Mouse (Mus musculus) cerebellum, adult 2 months (tissue): ENCODE results near the gene Txndc16. TPM values are rescaled to one million over a fixed set of nuclear protein-coding genes. Genes with fewer than 3 reads are reported as not detected.

Experiments
- DNase-seq, 2 experiments: peaks; one replicate each; pipeline ENCODE4 v3.0.0; 2021
- H3K27ac ChIP-seq: fragments of 200-500 bp; 2 replicates; pipeline ENCODE4 v1.5.1; 2012; ENCODE audit warnings: low read length, control low read depth, inconsistent platforms; ENCODE audit not compliant: insufficient read depth
- H3K27me3 ChIP-seq: fragments of 200-500 bp; 2 replicates; pipeline ENCODE4 v1.6.1; 2012; ENCODE audit warnings: inconsistent platforms, mild to moderate bottlenecking, low read length, moderate library complexity; ENCODE audit not compliant: control insufficient read depth, insufficient read depth
- H3K4me1 ChIP-seq: fragments of 200-500 bp; 2 replicates; pipeline ENCODE4 v1.6.1; 2011; ENCODE audit warnings: low read length; ENCODE audit not compliant: control insufficient read depth, insufficient read depth
- H3K4me3 ChIP-seq: fragments of 200-500 bp; replicated peaks from 2 replicates; pipeline ENCODE3; 2011; ENCODE audit warnings: mild to moderate bottlenecking, low read depth, low read length, control low read depth; ENCODE audit not compliant: insufficient read depth
- CTCF ChIP-seq: fragments of 200-500 bp; IDR thresholded peaks from 2 replicates; pipeline ENCODE4 v1.5.1; 2011; ENCODE audit warnings: low read depth, mild to moderate bottlenecking, control low read depth, low read length, moderate library complexity, borderline replicate concordance; ENCODE audit not compliant: insufficient read depth
- POLR2A ChIP-seq: fragments of 200-500 bp; IDR thresholded peaks from 2 replicates; pipeline ENCODE4 v1.6.1; 2011; ENCODE audit warnings: low read length, control low read depth, borderline replicate concordance; ENCODE audit not compliant: insufficient read depth
- WGBS: fragments of 180-500 bp; shearing (Covaris S2); methylation state at CpG from one replicate; pipeline ENCODE4 v1.1.7; 2018; 5-methylcytosine and 5-hydroxymethylcytosine counted together
- polyA plus RNA-seq: library from polyadenylated mRNA; depleted of rRNA; stranded (reverse); fragments of >200 nt; gene quantifications from 2 replicates; pipeline ENCODE4 v1.2.3, GENCODE M21; 2012

The Txndc16 gene
- polyA plus RNA-seq, 1 experiment, result 45.2 TPM

DNA sequence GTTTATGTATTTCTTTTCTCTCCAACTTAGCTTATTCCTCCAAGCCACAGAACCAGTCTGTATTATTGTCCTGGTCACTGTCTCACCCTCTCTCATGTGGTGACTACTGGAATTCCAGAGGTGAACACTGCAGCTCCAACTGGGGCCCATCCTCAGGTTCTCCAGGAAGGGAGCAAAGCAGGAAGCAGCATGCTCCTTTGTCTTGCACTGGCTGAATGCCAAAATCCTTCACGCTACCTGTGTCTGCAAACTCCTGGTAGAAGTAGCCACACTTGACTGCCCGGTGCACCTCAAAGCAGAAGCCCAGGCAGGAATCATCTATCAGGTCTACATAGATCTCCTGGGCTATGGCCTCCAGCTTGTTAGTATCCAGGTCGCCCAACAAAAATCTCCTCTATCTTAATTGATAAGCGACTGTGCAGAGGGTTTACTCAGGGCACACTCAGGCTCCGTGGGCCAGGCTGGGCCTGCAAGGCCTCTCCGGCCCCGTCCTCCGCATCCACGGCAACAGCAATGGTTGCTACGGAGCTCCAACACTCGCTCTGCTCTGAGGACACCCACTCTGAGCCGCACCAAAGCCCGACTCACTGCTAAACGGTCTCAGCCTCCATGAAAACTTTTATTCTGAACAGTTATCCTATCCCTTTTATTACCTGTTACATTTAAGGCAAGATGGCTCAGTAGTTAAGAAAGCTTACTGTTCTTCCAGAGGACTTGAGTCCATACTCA is 45.0 kb downstream of the Txndc16 start:
- H3K4me1 ChIP-seq, result no peaks in the 10 kb centered on the region
- H3K4me3 ChIP-seq, result no peak overlapping the region
- DNase-seq, result no peak
- no peaks in the 10 kb centered on the region for H3K27me3 ChIP-seq
- WGBS, result 66% methylated on average over 14 of the region's 14 CpGs
- H3K27ac ChIP-seq, result no peak overlapping the region
- TF ChIP-seq POLR2A, result no peak
- TF ChIP-seq CTCF, result no peak

- H3K4me3 ChIP-seq, result no peak overlapping the region
- H3K27me3 ChIP-seq, result no peaks in the 10 kb centered on the region
- H3K4me1 ChIP-seq, result no peaks in the 10 kb centered on the region
- TF ChIP-seq CTCF (no peak), POLR2A (no peak)
- DNase-seq, result no peak
- WGBS, result 98% methylated on average over 5 of the region's 5 CpGs
- H3K27ac ChIP-seq, result no peak overlapping the region
Measured at GRCm38 (mm10) chr14:45172260-45172659, 47.9 kb downstream of the Txndc16 start.

- Histone ChIP-seq H3K27ac (no peak overlapping the region), H3K4me3 (no peak overlapping the region), H3K27me3 (no peaks in the 10 kb centered on the region), H3K4me1 (no peaks in the 10 kb centered on the region)
- DNase-seq, result no peak
- WGBS, result 88% methylated on average over 8 of the region's 8 CpGs
- TF ChIP-seq CTCF (peak; percentile 16; the same call in 1 of the 2 replicates), POLR2A (no peak)
Measured at GRCm38 (mm10) chr14:45167366-45167765, 52.8 kb downstream of the Txndc16 start.

DNA sequence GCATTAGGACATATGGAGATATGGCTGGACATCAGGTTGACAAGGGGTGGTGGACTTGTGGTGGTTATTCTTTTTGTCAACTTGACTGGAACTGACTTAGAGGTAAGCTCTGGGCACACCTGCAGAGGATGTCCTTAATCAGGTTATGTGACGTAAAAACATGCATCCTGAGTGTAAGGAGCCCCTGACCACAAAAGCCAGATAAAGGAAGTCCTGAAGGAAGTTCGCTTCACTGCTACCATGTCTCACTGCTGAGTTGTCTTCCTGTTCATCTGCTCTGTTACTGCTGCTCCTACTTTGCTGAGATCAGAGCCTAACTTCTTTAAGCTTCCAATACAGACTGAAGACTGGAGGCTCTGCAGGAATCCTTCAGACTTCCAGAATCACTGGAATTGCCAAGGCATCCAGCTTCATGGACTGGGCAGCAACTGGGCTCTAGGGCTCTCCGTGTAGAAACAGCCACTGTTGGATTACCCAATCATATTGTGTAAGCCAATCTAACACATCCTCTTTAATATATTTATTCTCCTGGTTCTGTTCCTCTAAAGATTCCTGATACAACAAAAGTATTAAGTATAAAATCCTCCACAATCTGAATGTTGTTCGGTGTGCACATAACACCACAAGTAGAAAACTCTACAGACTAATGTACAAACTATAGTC is 64.5 kb downstream of the Txndc16 start:
- WGBS, result 86% methylated on average over 4 of the region's 4 CpGs
- TF ChIP-seq POLR2A, result no peak

DNA sequence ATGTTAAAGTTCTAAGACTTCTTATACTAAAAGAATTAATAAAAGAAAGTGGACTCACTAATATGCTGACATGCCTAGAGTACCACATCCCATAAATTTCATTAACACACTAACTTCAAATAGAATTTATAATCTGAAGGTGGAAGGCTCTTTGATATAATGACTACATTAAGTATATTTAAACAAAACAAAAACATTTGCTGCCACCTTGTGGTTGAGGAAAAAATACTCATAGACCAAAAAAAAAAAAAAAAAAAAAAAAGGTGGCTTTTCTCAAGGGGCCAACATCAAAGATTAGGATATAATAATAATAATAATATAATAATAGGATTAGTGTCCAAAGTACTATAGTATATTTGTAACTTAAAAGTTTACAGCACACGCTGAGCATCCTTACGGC is 66.9 kb downstream of the Txndc16 start:
- 92% methylated on average over 2 of the region's 2 CpGs for WGBS
- no peaks in the 10 kb centered on the region for H3K27me3 ChIP-seq
- no peak; the same call in 1 of the 2 replicates for TF ChIP-seq CTCF
- no peak for TF ChIP-seq POLR2A
- no peak overlapping the region for H3K4me3 ChIP-seq
- no peak overlapping the region for H3K27ac ChIP-seq
- no peak for DNase-seq
- H3K4me1 ChIP-seq, result no peaks in the 10 kb centered on the region

More for the DNA sequence above, 64.5 kb downstream of the Txndc16 start:
- no peak overlapping the region for H3K4me3 ChIP-seq
- H3K4me1 ChIP-seq, result no peaks in the 10 kb centered on the region
- no peak for DNase-seq
- H3K27me3 ChIP-seq, result no peaks in the 10 kb centered on the region
- H3K27ac ChIP-seq, result no peak overlapping the region

GRCm38 (mm10) chr14:45142511-45142910 is 77.6 kb downstream of the Txndc16 start:
- Histone ChIP-seq H3K4me3 (no peak overlapping the region), H3K27me3 (no peaks in the 10 kb centered on the region), H3K4me1 (no peaks in the 10 kb centered on the region), H3K27ac (no peak overlapping the region)
- WGBS, result 67% methylated on average over 4 of the region's 4 CpGs
- DNase-seq, result peak in 1 of 2 experiments; percentile 8
- TF ChIP-seq CTCF, result peak; percentile 27; the same call in 1 of the 2 replicates
- no peak for TF ChIP-seq POLR2A

GRCm38 (mm10) chr14:45140344-45141080 is 79.6 kb downstream of the Txndc16 start:
- Histone ChIP-seq H3K4me1 (no peaks in the 10 kb centered on the region), H3K4me3 (no peak overlapping the region), H3K27ac (no peak overlapping the region), H3K27me3 (no peaks in the 10 kb centered on the region)
- no peak for DNase-seq
- TF ChIP-seq POLR2A (no peak), CTCF (no peak)
- 58% methylated on average over 17 of the region's 17 CpGs for whole genome bisulfite sequencing

DNA sequence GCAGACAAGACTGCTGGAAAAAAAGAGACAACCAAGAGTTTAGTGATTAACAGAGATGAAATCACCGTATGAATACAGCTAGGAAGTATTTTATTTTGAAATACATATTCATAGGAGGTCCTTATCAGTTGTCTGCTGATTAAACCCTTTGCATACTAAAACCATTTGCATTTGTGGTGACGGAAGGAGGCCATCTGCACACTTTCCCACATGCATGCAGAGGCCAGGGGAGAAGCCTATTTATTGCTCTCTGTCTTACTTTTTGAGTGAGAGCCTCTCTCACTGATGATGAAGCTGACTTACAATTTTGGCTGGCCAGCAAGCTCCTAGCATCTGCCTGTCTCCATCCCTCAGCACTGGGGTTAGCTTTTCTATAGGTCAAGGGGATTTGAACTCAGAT is 84.2 kb downstream of the Txndc16 start:
- H3K27ac ChIP-seq, result no peak overlapping the region
- H3K4me1 ChIP-seq, result no peaks in the 10 kb centered on the region
- whole genome bisulfite sequencing, result 83% methylated on average over 2 of the region's 2 CpGs
- H3K4me3 ChIP-seq, result no peak overlapping the region
- no peaks in the 10 kb centered on the region for H3K27me3 ChIP-seq
- no peak for TF ChIP-seq POLR2A
- no peak for TF ChIP-seq CTCF
- no peak for DNase-seq
